Mouse (Mus musculus) cerebellum, adult 2 months (tissue): ENCODE measurements at regions not wholly inside any gene's neighbourhood (a gene's known extent, or its start where the extent isn't known, plus 50 kb on each side); places are given as distances from the start of the nearest gene placed in this dataset.

Experiments
- DNase-seq, 2 experiments: peaks; one replicate each; pipeline ENCODE4 v3.0.0; 2021
- H3K27ac ChIP-seq: fragments of 200-500 bp; 2 replicates; pipeline ENCODE4 v1.5.1; 2012; ENCODE audit warnings: low read length, control low read depth, inconsistent platforms; ENCODE audit not compliant: insufficient read depth
- H3K27me3 ChIP-seq: fragments of 200-500 bp; 2 replicates; pipeline ENCODE4 v1.6.1; 2012; ENCODE audit warnings: inconsistent platforms, mild to moderate bottlenecking, low read length, moderate library complexity; ENCODE audit not compliant: control insufficient read depth, insufficient read depth
- H3K4me1 ChIP-seq: fragments of 200-500 bp; 2 replicates; pipeline ENCODE4 v1.6.1; 2011; ENCODE audit warnings: low read length; ENCODE audit not compliant: control insufficient read depth, insufficient read depth
- H3K4me3 ChIP-seq: fragments of 200-500 bp; replicated peaks from 2 replicates; pipeline ENCODE3; 2011; ENCODE audit warnings: mild to moderate bottlenecking, low read depth, low read length, control low read depth; ENCODE audit not compliant: insufficient read depth
- CTCF ChIP-seq: fragments of 200-500 bp; IDR thresholded peaks from 2 replicates; pipeline ENCODE4 v1.5.1; 2011; ENCODE audit warnings: low read depth, mild to moderate bottlenecking, control low read depth, low read length, moderate library complexity, borderline replicate concordance; ENCODE audit not compliant: insufficient read depth
- POLR2A ChIP-seq: fragments of 200-500 bp; IDR thresholded peaks from 2 replicates; pipeline ENCODE4 v1.6.1; 2011; ENCODE audit warnings: low read length, control low read depth, borderline replicate concordance; ENCODE audit not compliant: insufficient read depth
- WGBS: fragments of 180-500 bp; shearing (Covaris S2); methylation state at CpG from one replicate; pipeline ENCODE4 v1.1.7; 2018; 5-methylcytosine and 5-hydroxymethylcytosine counted together

DNA sequence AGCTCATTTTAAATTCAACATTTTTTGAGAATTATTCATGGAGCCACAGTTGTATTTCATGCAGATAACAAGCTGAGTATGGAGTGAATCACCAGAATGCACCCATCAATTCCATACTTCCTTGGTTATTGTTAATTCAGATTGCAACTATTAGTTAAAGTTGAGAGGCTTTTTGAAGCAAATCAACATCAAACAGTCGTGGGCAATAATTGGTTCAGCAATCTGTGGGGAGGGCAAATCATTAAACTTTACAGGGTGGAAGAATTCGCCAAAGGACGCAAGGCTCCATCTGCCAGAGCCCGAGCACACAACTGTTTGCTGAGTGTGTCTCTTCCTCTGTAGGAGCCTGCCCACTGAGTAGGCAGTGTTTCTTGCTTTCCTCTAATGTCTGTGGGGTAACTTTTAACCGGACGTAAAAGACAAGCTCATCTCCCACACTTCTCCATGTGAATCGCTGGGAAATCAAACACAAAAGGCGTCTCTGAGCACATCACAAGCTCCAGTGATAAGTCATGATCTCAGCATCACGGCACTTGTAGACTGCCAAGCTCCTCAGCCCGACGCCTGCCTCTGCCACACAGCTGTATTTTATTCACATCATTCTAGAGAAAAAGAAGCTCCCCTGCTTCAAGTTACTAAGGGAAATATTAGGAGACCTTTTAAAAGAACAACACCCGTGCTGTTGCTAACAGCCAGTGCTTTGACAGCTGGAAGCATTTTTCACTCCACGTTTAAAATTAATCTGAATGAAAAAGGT, 75.7 kb upstream of the Pja2 start:
- TF ChIP-seq CTCF = no peak
- TF ChIP-seq POLR2A = no peak
- no peak overlapping the region for H3K4me3 ChIP-seq
- no peak for DNase-seq
- WGBS = 65% methylated on average over 13 of the region's 13 CpGs
- H3K27ac ChIP-seq = no peak overlapping the region
- H3K4me1 ChIP-seq = no peaks in the 10 kb centered on the region
- H3K27me3 ChIP-seq = no peaks in the 10 kb centered on the region

DNA sequence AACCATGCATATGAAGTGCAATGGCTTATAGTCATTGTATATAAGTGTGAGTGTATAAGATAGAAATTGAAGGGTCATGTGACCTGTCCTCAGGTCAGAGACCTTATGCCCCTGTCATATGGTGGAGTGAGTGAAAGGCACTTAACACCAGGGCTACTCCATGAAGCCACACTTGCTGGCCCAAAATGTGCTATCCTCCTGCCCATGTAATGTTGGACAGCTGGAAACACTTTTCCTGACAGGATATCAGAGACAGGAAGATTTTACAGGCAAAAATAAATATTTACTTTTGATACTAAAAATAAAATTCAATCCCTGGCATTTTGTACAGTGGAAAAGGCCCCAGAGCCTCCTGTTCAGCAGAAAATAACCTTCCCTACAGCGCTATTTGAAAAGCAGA, 94.1 kb upstream of the Pja2 start:
- H3K27ac ChIP-seq = no peak overlapping the region
- no peaks in the 10 kb centered on the region for H3K27me3 ChIP-seq
- DNase-seq = no peak
- no peaks in the 10 kb centered on the region for H3K4me1 ChIP-seq
- 91% methylated on average over 1 of the region's 1 CpGs for WGBS
- TF ChIP-seq CTCF = no peak
- no peak for TF ChIP-seq POLR2A
- H3K4me3 ChIP-seq = no peak overlapping the region

DNA sequence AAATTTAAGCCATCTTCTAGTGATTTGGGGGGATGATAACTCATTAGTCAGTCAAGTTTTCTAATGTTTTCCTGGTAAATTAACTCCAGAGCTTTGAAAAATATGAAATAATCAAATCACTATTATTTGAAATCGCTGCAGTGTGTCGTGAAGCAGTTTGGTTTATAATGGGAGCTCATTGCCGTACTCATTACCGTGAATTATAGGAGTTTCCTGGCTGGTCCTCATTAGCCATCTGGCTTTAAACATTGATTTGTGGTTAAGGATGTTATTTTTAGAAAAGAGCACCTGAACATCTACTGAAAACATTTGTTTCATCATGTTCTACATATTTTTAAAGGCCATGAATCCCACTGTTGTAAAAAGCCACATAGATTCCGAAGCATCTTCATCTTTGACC, 94.8 kb upstream of the Pja2 start:
- Histone ChIP-seq H3K4me1 (no peaks in the 10 kb centered on the region), H3K4me3 (no peak overlapping the region), H3K27ac (no peak overlapping the region), H3K27me3 (no peaks in the 10 kb centered on the region)
- TF ChIP-seq CTCF = no peak
- TF ChIP-seq POLR2A = no peak
- DNase-seq = no peak
- 59% methylated on average over 5 of the region's 5 CpGs for WGBS

DNA sequence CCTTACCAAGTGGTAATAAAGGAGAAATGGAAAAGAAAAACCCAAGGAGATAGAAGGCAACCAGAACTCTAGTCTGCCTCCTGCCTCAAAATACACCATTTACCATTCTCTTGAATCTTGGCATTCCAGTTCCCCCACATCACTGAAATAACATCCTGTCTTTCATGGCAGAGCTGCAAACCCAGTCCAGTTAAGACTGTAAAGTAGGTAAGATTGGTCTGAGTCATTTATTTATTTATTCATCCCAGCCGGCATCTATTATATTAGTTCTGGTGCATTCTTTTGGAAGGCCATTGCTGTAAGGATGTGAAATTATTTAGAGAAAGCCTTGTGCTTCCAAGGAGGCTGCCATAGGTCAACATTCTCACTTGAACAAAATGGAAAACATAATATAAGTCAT, 107.9 kb upstream of the Pja2 start:
- Histone ChIP-seq H3K27ac (no peak overlapping the region), H3K4me1 (no peaks in the 10 kb centered on the region), H3K27me3 (no peaks in the 10 kb centered on the region), H3K4me3 (no peak overlapping the region)
- 86% methylated on average over 1 of the region's 1 CpGs for WGBS
- TF ChIP-seq POLR2A = no peak
- TF ChIP-seq CTCF = no peak
- DNase-seq = no peak

DNA sequence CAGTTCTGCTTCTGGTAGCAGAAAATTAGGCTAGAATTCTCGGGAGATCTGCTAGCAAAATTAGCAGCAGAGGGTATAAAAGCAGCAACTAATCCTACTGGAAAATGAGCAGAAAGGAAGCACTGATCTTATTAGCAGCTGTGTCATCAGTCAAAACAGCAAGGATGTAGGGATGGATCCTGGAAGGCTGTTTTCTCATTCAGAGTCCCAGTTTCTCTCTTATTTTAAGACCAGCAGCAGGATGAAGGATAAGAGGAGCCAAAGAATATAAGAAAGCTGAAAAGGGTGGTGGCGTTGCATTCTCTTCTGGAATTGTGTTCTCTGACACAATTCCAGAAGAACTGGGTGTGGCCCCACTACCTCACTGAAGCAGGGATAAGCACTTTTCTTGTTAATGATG, 123.0 kb upstream of the Pja2 start:
- H3K27me3 ChIP-seq = no peaks in the 10 kb centered on the region
- no peak overlapping the region for H3K4me3 ChIP-seq
- no peak overlapping the region for H3K27ac ChIP-seq
- DNase-seq = no peak
- TF ChIP-seq CTCF = no peak
- no peak for TF ChIP-seq POLR2A
- 47% methylated on average over 2 of the region's 2 CpGs for WGBS
- no peaks in the 10 kb centered on the region for H3K4me1 ChIP-seq

DNA sequence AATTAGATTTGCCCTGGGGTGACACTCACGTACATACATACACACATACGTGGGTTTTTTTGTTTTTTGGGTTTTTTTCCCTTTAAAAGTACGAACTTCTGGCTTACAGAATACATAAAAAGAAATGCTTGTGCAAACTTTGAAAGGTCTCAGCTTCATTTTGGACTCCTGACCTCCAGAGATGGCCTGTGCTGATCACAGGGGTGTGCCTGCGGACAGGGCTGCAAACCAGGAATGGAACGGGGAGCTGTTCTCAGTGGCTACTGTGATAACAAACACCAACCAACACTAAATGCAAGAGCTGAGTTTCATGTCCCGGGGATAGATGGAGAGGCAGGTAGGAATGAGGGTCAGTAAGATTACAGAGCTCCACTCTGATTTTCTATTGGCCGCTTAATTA, 134.3 kb upstream of the Man2a1 start:
- no peak for TF ChIP-seq POLR2A
- TF ChIP-seq CTCF = no peak
- no peak for DNase-seq
- Histone ChIP-seq H3K4me3 (no peak overlapping the region), H3K27me3 (no peaks in the 10 kb centered on the region; the same call in 1 of the 2 replicates), H3K4me1 (no peaks in the 10 kb centered on the region), H3K27ac (no peak overlapping the region)
- WGBS = 95% methylated on average over 7 of the region's 7 CpGs

DNA sequence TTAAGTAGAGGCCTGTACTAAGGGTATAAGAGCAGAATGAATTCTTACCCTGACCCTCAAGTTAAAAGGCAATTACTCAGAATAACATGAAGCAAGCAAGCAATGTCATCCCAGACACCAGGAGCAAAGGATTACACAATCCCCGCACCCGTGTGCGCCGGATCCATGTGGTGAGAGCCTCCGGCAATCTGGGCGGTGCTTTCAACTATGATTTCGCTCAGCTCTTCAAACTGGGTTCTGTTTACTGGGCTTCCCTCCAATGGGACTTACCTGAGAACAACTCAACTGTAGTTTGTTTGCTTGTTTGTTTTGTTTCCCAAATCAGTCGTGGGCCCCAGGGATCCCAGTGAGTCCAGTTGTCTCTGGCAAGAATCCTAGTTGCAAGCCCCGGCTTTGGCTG, 133.8 kb upstream of the Man2a1 start:
- no peak overlapping the region for H3K27ac ChIP-seq
- DNase-seq = no peak
- H3K4me1 ChIP-seq = no peaks in the 10 kb centered on the region
- H3K27me3 ChIP-seq = no peaks in the 10 kb centered on the region; the same call in 1 of the 2 replicates
- 47% methylated on average over 9 of the region's 9 CpGs for WGBS
- H3K4me3 ChIP-seq = no peak overlapping the region
- TF ChIP-seq CTCF = no peak
- no peak for TF ChIP-seq POLR2A

DNA sequence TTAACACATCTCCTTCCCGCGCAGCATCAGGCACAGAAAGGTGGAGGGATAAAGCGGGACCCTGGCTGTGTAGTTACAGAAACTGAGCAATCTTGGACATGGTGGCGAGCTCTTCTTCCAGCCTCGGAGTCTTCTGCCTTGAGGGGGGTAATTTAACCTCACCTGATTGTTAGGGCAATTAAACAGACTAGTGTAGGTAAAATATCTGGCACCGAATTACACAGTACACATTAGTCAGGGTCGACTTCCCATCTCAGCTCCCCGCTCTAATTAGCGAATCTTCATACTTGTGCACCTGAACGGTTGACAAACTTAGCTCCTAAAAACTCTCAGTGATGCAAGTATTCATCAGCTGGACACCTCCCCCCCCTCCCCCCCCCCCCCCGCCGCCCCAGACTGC, 133.2 kb upstream of the Man2a1 start:
- no peaks in the 10 kb centered on the region for H3K4me1 ChIP-seq
- DNase-seq = no peak
- H3K4me3 ChIP-seq = no peak overlapping the region
- no peak overlapping the region for H3K27ac ChIP-seq
- WGBS = 38% methylated on average over 12 of the region's 12 CpGs
- no peak for TF ChIP-seq POLR2A
- no peak for TF ChIP-seq CTCF
- no peaks in the 10 kb centered on the region; the same call in 1 of the 2 replicates for H3K27me3 ChIP-seq
